Mouse (Mus musculus): Measurements from ENCODE around the gene Fgfr2. TPM values are rescaled to one million over a fixed set of nuclear protein-coding genes. Genes with fewer than 3 reads are reported as not detected.

Gene Fgfr2
- total and polyA plus RNA-seq, 2 experiments from 2014 or later = 12.1 to 32.6 TPM

GRCm38 (mm10) chr7:130206181-130206582 lies 2917.0 kb downstream of the Fgfr2 start:
- H3K9me3 ChIP-seq (ENCODE audit: low read length) = no peaks in the 10 kb centered on the region

GRCm38 (mm10) chr7:130205140-130205539 lies 2918.0 kb downstream of the Fgfr2 start:
- no peak overlapping the region for H3K9ac ChIP-seq (replicated peaks; ENCODE audit: low read length, poor library complexity, severe bottlenecking)
- no peaks in the 10 kb centered on the region for H3K27me3 ChIP-seq (ENCODE audit: insufficient read depth, low read length)
- ATAC-seq (ENCODE audit: low FRiP score) = no peak
- no peaks in the 10 kb centered on the region for H3K4me1 ChIP-seq (ENCODE audit: insufficient read depth, low read length)
- 88% methylated on average over 7 of the region's 7 CpGs for WGBS
- no peak overlapping the region for H3K27ac ChIP-seq (ENCODE audit: low read depth, low read length)
- no peak for TF ChIP-seq CTCF (IDR thresholded peaks at IDR 0.05)
- no peaks in the 10 kb centered on the region for H3K9me3 ChIP-seq (ENCODE audit: low read length)
- no peak overlapping the region for H3K4me2 ChIP-seq (ENCODE audit: low read depth, low read length, poor library complexity, severe bottlenecking)
- no peaks in the 10 kb centered on the region for H3K36me3 ChIP-seq (ENCODE audit: insufficient read depth, low read length)
- H3K4me3 ChIP-seq (ENCODE audit: low read depth, low read length) = no peak overlapping the region
- no peak for DNase-seq (ENCODE audit: low spot score)

More at GRCm38 (mm10) chr7:130206181-130206582, 2917.0 kb downstream of the Fgfr2 start:
- H3K4me2 ChIP-seq (ENCODE audit: low read depth, low read length, poor library complexity, severe bottlenecking) = no peak overlapping the region
- ATAC-seq (ENCODE audit: low FRiP score) = no peak
- no peaks in the 10 kb centered on the region for H3K27me3 ChIP-seq (ENCODE audit: insufficient read depth, low read length)
- no peaks in the 10 kb centered on the region for H3K4me1 ChIP-seq (ENCODE audit: insufficient read depth, low read length)
- H3K36me3 ChIP-seq (ENCODE audit: insufficient read depth, low read length) = no peaks in the 10 kb centered on the region
- no peak for TF ChIP-seq CTCF (IDR thresholded peaks at IDR 0.05)
- no peak overlapping the region for H3K9ac ChIP-seq (replicated peaks; ENCODE audit: low read length, poor library complexity, severe bottlenecking)
- DNase-seq (ENCODE audit: low spot score) = no peak
- 11% methylated on average over 6 of the region's 6 CpGs for WGBS
- no peak overlapping the region for H3K27ac ChIP-seq (ENCODE audit: low read depth, low read length)
- no peak overlapping the region for H3K4me3 ChIP-seq (ENCODE audit: low read depth, low read length)

- DNase-seq (ENCODE audit: low spot score) (no peak), ATAC-seq (ENCODE audit: low FRiP score) (no peak)
- no peak overlapping the region for H3K4me2 ChIP-seq (ENCODE audit: low read depth, low read length, poor library complexity, severe bottlenecking)
- 73% methylated on average over 8 of the region's 8 CpGs for WGBS
- H3K4me3 ChIP-seq (ENCODE audit: low read depth, low read length) = no peak overlapping the region
- no peak for TF ChIP-seq CTCF (IDR thresholded peaks at IDR 0.05)
- H3K36me3 ChIP-seq (ENCODE audit: insufficient read depth, low read length) = no peaks in the 10 kb centered on the region
- no peak overlapping the region for H3K9ac ChIP-seq (replicated peaks; ENCODE audit: low read length, poor library complexity, severe bottlenecking)
- no peaks in the 10 kb centered on the region for H3K9me3 ChIP-seq (ENCODE audit: low read length)
- no peak overlapping the region for H3K27ac ChIP-seq (ENCODE audit: low read depth, low read length)
- H3K4me1 ChIP-seq (ENCODE audit: insufficient read depth, low read length) = no peaks in the 10 kb centered on the region
- H3K27me3 ChIP-seq (ENCODE audit: insufficient read depth, low read length) = no peaks in the 10 kb centered on the region
Measured at GRCm38 (mm10) chr7:130201020-130201419, 2922.1 kb downstream of the Fgfr2 start.

- DNase-seq (ENCODE audit: low spot score) (no peak), ATAC-seq (ENCODE audit: low FRiP score) (no peak)
- Histone ChIP-seq H3K27ac (ENCODE audit: low read depth, low read length) (no peak overlapping the region), H3K4me3 (ENCODE audit: low read depth, low read length) (no peak overlapping the region), H3K4me2 (ENCODE audit: low read depth, low read length, poor library complexity, severe bottlenecking) (no peak overlapping the region), H3K9ac (replicated peaks; ENCODE audit: low read length, poor library complexity, severe bottlenecking) (no peak overlapping the region), H3K9me3 (ENCODE audit: low read length) (no peaks in the 10 kb centered on the region), H3K4me1 (ENCODE audit: insufficient read depth, low read length) (no peaks in the 10 kb centered on the region), H3K27me3 (ENCODE audit: insufficient read depth, low read length) (no peaks in the 10 kb centered on the region), H3K36me3 (ENCODE audit: insufficient read depth, low read length) (no peaks in the 10 kb centered on the region)
- WGBS = 89% methylated on average over 9 of the region's 9 CpGs
- TF ChIP-seq CTCF (IDR thresholded peaks at IDR 0.05) = no peak
Measured at GRCm38 (mm10) chr7:130199951-130200350, 2923.2 kb downstream of the Fgfr2 start.

GRCm38 (mm10) chr7:130199317-130199716 lies 2923.8 kb downstream of the Fgfr2 start:
- Histone ChIP-seq H3K4me2 (ENCODE audit: low read depth, low read length, poor library complexity, severe bottlenecking) (no peak overlapping the region), H3K36me3 (ENCODE audit: insufficient read depth, low read length) (no peaks in the 10 kb centered on the region), H3K4me1 (ENCODE audit: insufficient read depth, low read length) (no peaks in the 10 kb centered on the region), H3K9me3 (ENCODE audit: low read length) (no peaks in the 10 kb centered on the region), H3K27ac (ENCODE audit: low read depth, low read length) (no peak overlapping the region), H3K4me3 (ENCODE audit: low read depth, low read length) (no peak overlapping the region), H3K27me3 (ENCODE audit: insufficient read depth, low read length) (no peaks in the 10 kb centered on the region), H3K9ac (replicated peaks; ENCODE audit: low read length, poor library complexity, severe bottlenecking) (no peak overlapping the region)
- ATAC-seq (ENCODE audit: low FRiP score) (no peak), DNase-seq (ENCODE audit: low spot score) (no peak)
- 67% methylated on average over 5 of the region's 5 CpGs for WGBS
- TF ChIP-seq CTCF (IDR thresholded peaks at IDR 0.05) = no peak

- no peak for TF ChIP-seq CTCF (IDR thresholded peaks at IDR 0.05)
- Histone ChIP-seq H3K9ac (replicated peaks; ENCODE audit: low read length, poor library complexity, severe bottlenecking) (no peak overlapping the region), H3K9me3 (ENCODE audit: low read length) (no peaks in the 10 kb centered on the region)
Measured at GRCm38 (mm10) chr7:130195081-130195480, 2928.1 kb downstream of the Fgfr2 start.

More at GRCm38 (mm10) chr7:130195081-130195480, 2928.1 kb downstream of the Fgfr2 start:
- H3K27me3 ChIP-seq (ENCODE audit: insufficient read depth, low read length) = no peaks in the 10 kb centered on the region
- ATAC-seq (ENCODE audit: low FRiP score) (no peak), DNase-seq (ENCODE audit: low spot score) (no peak)
- H3K36me3 ChIP-seq (ENCODE audit: insufficient read depth, low read length) = no peaks in the 10 kb centered on the region
- H3K27ac ChIP-seq (ENCODE audit: low read depth, low read length) = no peak overlapping the region
- H3K4me1 ChIP-seq (ENCODE audit: insufficient read depth, low read length) = no peaks in the 10 kb centered on the region
- no peak overlapping the region for H3K4me2 ChIP-seq (ENCODE audit: low read depth, low read length, poor library complexity, severe bottlenecking)
- 91% methylated on average over 2 of the region's 2 CpGs for WGBS
- no peak overlapping the region for H3K4me3 ChIP-seq (ENCODE audit: low read depth, low read length)

All from midbrain, postnatal 0 days (tissue).